In the genomic region with DNA sequence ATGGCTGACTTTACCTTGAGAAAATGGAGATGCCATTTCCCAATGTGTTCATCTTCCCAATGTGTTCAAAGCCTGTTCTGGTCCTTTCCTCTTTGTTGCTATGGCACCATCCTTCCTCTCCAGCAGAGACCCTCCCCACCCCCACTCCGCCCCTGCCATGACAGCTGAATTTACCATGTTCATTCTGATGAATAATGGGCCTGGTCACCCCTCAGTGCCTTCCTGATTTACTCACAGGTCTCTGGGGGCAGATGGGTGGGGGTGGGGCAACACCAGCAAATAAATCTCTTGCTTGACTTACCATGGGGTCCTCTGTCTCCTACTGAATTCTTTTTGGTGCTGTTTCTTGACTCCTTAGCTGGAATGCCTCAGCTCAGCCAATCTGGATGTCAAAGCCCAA, we compare ENCODE assay signal across 17 mouse cellular contexts.
DNase-seq lines count a peak whose midpoint lies in the region; ATAC-seq and TF ChIP-seq lines count a peak whose summit lies in the region.
"Had no signal": no experiment of that assay in that cellular context is flagged by ENCODE, and none has a peak within 500 bp of the region (broad histone marks: within the 10 kb centered on the region; RNA-seq: fewer than 3 reads in every experiment).

No protein-coding gene starts in this region.

- H3K27ac ChIP-seq in midbrain, embryonic 10.5 days (replicated peaks): no peak overlapping the region
- H3K27ac ChIP-seq in midbrain, postnatal 0 days (ENCODE audit: low read depth, low read length): no peak overlapping the region
- no peak overlapping the region for H3K27ac ChIP-seq in hindbrain, embryonic 13.5 days
- no peak overlapping the region for H3K27ac ChIP-seq in neural tube, embryonic 13.5 days (replicated peaks)
- H3K27ac ChIP-seq: forebrain, embryonic 12.5 days; left cerebral cortex, adult 2 months; limb, embryonic 13.5 days; liver, embryonic 15.5 days had no signal

- ATAC-seq in midbrain, postnatal 0 days (ENCODE audit: low FRiP score): no peak
- ATAC-seq in hindbrain, embryonic 13.5 days (ENCODE audit: low FRiP score): peak; percentile 74
- ATAC-seq in neural tube, embryonic 13.5 days (ENCODE audit: low read depth): peak; percentile 63; the same call in 1 of the 2 replicates
- ATAC-seq: lung, postnatal 0 days had no signal

- DNase-seq in midbrain, embryonic 10.5 days (ENCODE audit: low spot score): peak; percentile 33
- no peak for DNase-seq in midbrain, postnatal 0 days (ENCODE audit: low spot score)
- peak; percentile 22 for DNase-seq in embryo, embryonic 10 days (ENCODE audit: low spot score)
- DNase-seq in left cerebral cortex, postnatal 25 days (ENCODE audit: low spot score in 2 of 2): no peak
- no peak for DNase-seq in ovary, postnatal 36 days (ENCODE audit: low spot score)
- DNase-seq: adrenal gland, postnatal 25 days; cerebellum, adult 9-11 months; gastrocnemius, postnatal 25 days; kidney, adult 8-10 months had no signal

- no peak overlapping the region for H3K9ac ChIP-seq in midbrain, postnatal 0 days (replicated peaks; ENCODE audit: low read length, poor library complexity, severe bottlenecking)
- no peak overlapping the region for H3K9ac ChIP-seq in hindbrain, embryonic 13.5 days
- no peak overlapping the region for H3K9ac ChIP-seq in neural tube, embryonic 13.5 days
- H3K9ac ChIP-seq: forebrain, embryonic 12.5 days; limb, embryonic 13.5 days; liver, embryonic 15.5 days had no signal

- intact Hi-C loops in left cerebral cortex, postnatal 25 days (cut with DNase I): no loop called here

- no peaks in the 10 kb centered on the region for H3K27me3 ChIP-seq in midbrain, embryonic 10.5 days (ENCODE audit: low read depth, poor library complexity, severe bottlenecking)
- H3K27me3 ChIP-seq in midbrain, postnatal 0 days (ENCODE audit: insufficient read depth, low read length): no peaks in the 10 kb centered on the region
- H3K27me3 ChIP-seq in hindbrain, embryonic 13.5 days: no peaks in the 10 kb centered on the region
- H3K27me3 ChIP-seq in neural tube, embryonic 13.5 days: no peaks in the 10 kb centered on the region
- H3K27me3 ChIP-seq: forebrain, embryonic 12.5 days; limb, embryonic 13.5 days; liver, embryonic 15.5 days had no signal

- H3K36me3 ChIP-seq in midbrain, embryonic 10.5 days: no peaks in the 10 kb centered on the region
- H3K36me3 ChIP-seq in midbrain, postnatal 0 days (ENCODE audit: insufficient read depth, low read length): no peaks in the 10 kb centered on the region
- no peaks in the 10 kb centered on the region for H3K36me3 ChIP-seq in hindbrain, embryonic 13.5 days
- no peaks in the 10 kb centered on the region for H3K36me3 ChIP-seq in neural tube, embryonic 13.5 days
- H3K36me3 ChIP-seq: forebrain, embryonic 12.5 days; limb, embryonic 13.5 days; liver, embryonic 15.5 days had no signal

- no peak overlapping the region for H3K4me2 ChIP-seq in midbrain, postnatal 0 days (ENCODE audit: low read depth, low read length, poor library complexity, severe bottlenecking)
- H3K4me2 ChIP-seq in hindbrain, embryonic 13.5 days: no peak overlapping the region
- no peak overlapping the region for H3K4me2 ChIP-seq in neural tube, embryonic 13.5 days
- H3K4me2 ChIP-seq: forebrain, embryonic 12.5 days; limb, embryonic 13.5 days; liver, embryonic 15.5 days had no signal

- 50% methylated on average over 1 of the region's 1 CpGs for WGBS in midbrain, embryonic 10.5 days
- 45% methylated on average over 1 of the region's 1 CpGs for WGBS in midbrain, postnatal 0 days
- WGBS in hindbrain, embryonic 13.5 days: 30% methylated on average over 1 of the region's 1 CpGs
- 46% methylated on average over 1 of the region's 1 CpGs for WGBS in neural tube, embryonic 13.5 days

- H3K9me3 ChIP-seq in midbrain, embryonic 10.5 days (replicated peaks): no peaks in the 10 kb centered on the region
- H3K9me3 ChIP-seq in midbrain, postnatal 0 days (ENCODE audit: low read length): no peaks in the 10 kb centered on the region
- no peaks in the 10 kb centered on the region for H3K9me3 ChIP-seq in hindbrain, embryonic 13.5 days
- no peaks in the 10 kb centered on the region for H3K9me3 ChIP-seq in neural tube, embryonic 13.5 days
- H3K9me3 ChIP-seq: forebrain, embryonic 12.5 days; limb, embryonic 13.5 days; liver, embryonic 15.5 days had no signal

- no peak for TF ChIP-seq CTCF in midbrain, postnatal 0 days (IDR thresholded peaks at IDR 0.05)

- no peak overlapping the region for H3K4me3 ChIP-seq in midbrain, embryonic 10.5 days
- no peak overlapping the region for H3K4me3 ChIP-seq in midbrain, postnatal 0 days (ENCODE audit: low read depth, low read length)
- H3K4me3 ChIP-seq in hindbrain, embryonic 13.5 days: no peak overlapping the region
- no peak overlapping the region for H3K4me3 ChIP-seq in neural tube, embryonic 13.5 days
- H3K4me3 ChIP-seq: forebrain, embryonic 12.5 days; left cerebral cortex, adult 2 months; limb, embryonic 13.5 days; liver, embryonic 15.5 days; myocyte had no signal

- peaks cover 12% of the 10 kb centered on the region for H3K4me1 ChIP-seq in midbrain, embryonic 10.5 days
- no peaks in the 10 kb centered on the region for H3K4me1 ChIP-seq in midbrain, postnatal 0 days (ENCODE audit: insufficient read depth, low read length)
- H3K4me1 ChIP-seq in hindbrain, embryonic 13.5 days (replicated peaks): peaks cover 12% of the 10 kb centered on the region
- peaks cover 8% of the 10 kb centered on the region for H3K4me1 ChIP-seq in neural tube, embryonic 13.5 days (replicated peaks)
- H3K4me1 ChIP-seq: limb, embryonic 13.5 days; liver, embryonic 15.5 days had no signal

Comparison
In these comparisons a context has a peak if more than half of its experiments do, and no peak if none do; other contexts are left out.
1. DNase-seq: peak in midbrain, embryonic 10.5 days (single experiment) and embryo, embryonic 10 days (single experiment); none in midbrain, postnatal 0 days (single experiment), left cerebral cortex, postnatal 25 days (0 of 2) and ovary, postnatal 36 days (single experiment).